Mouse (Mus musculus) neural tube, embryonic 11.5 days (tissue): ENCODE results near the gene Pcnx2. TPM values are rescaled to one million over a fixed set of nuclear protein-coding genes. Genes with fewer than 3 reads are reported as not detected.

Experiments
- ATAC-seq: fragments of 200-750 bp; cut with Nextera tagmentation; 2 replicates; pipeline ENCODE4 v1.8.0; 2017; ENCODE audit warnings: moderate number of reproducible peaks, mild to moderate bottlenecking, moderate TSS enrichment, moderate library complexity; ENCODE audit not compliant: insufficient read depth, low FRiP score, low TSS enrichment
- DNase-seq: peaks from one replicate; pipeline ENCODE4 v3.0.0-alpha.2; 2015; ENCODE audit warnings: low spot score
- H3K27ac ChIP-seq: fragments of 300-500 bp; sonication (generic); 2 replicates; pipeline ENCODE4 v1.5.1; 2014; ENCODE audit warnings: low read depth, mild to moderate bottlenecking, low read length
- H3K27me3 ChIP-seq: fragments of 300-500 bp; sonication (generic); 2 replicates; pipeline ENCODE4 v1.6.1; 2014; ENCODE audit warnings: mild to moderate bottlenecking, low read length, mixed read lengths; ENCODE audit not compliant: control insufficient read depth, insufficient read depth
- H3K36me3 ChIP-seq: fragments of 300-500 bp; sonication (generic); 2 replicates; pipeline ENCODE4 v1.6.1; 2014; ENCODE audit warnings: mild to moderate bottlenecking, low read length, moderate library complexity, mixed read lengths; ENCODE audit not compliant: control insufficient read depth, insufficient read depth
- H3K4me1 ChIP-seq: fragments of 300-500 bp; sonication (generic); 2 replicates; pipeline ENCODE4 v1.6.1; 2014; ENCODE audit warnings: low read length, mixed read lengths; ENCODE audit not compliant: control insufficient read depth, insufficient read depth
- H3K4me2 ChIP-seq: fragments of 300-500 bp; sonication (generic); 2 replicates; pipeline ENCODE4 v1.6.1; 2014; ENCODE audit warnings: low read depth, mild to moderate bottlenecking, moderate library complexity
- H3K4me3 ChIP-seq: fragments of 300-500 bp; sonication (generic); 2 replicates; pipeline ENCODE4 v1.5.1; 2014; ENCODE audit warnings: low read depth, low read length
- H3K9ac ChIP-seq: fragments of 300-500 bp; sonication (generic); 2 replicates; pipeline ENCODE4 v1.6.1; 2014; ENCODE audit warnings: mild to moderate bottlenecking, low read length
- H3K9me3 ChIP-seq: fragments of 300-500 bp; sonication (generic); 2 replicates; pipeline ENCODE4 v1.6.1; 2016; ENCODE audit warnings: low read length; ENCODE audit not compliant: control insufficient read depth
- WGBS: fragments of 180-500 bp; shearing (Covaris S2); extraction: QIAGEN DNeasy Blood & Tissue Kit; methylation state at CpG from one replicate; pipeline ENCODE4 v1.1.7; 2014; 5-methylcytosine and 5-hydroxymethylcytosine counted together
- polyA plus RNA-seq: library from polyadenylated mRNA; unstranded; fragments of >200 nt; fragmentation: Nextera tagmentation; extraction: Ambion mirVana; gene quantifications from 2 replicates; pipeline ENCODE4 v1.2.1, GENCODE M21; 2014

Gene Pcnx2
- polyA plus RNA-seq, 1 experiment from 2014 or later, result 0.65 TPM

GRCm38 (mm10) chr8:125750846-125751245 is 147.3 kb downstream of the Pcnx2 start:
- DNase-seq (no peak), ATAC-seq (no peak)
- no peak overlapping the region for H3K4me2 ChIP-seq
- WGBS, result 81% methylated on average over 8 of the region's 8 CpGs
- no peaks in the 10 kb centered on the region for H3K27me3 ChIP-seq
- H3K36me3 ChIP-seq, result no peaks in the 10 kb centered on the region
- no peaks in the 10 kb centered on the region for H3K4me1 ChIP-seq
- no peaks in the 10 kb centered on the region for H3K9me3 ChIP-seq
- no peak overlapping the region for H3K4me3 ChIP-seq
- no peak overlapping the region for H3K27ac ChIP-seq
- H3K9ac ChIP-seq, result no peak overlapping the region

GRCm38 (mm10) chr8:125747390-125747789 is 150.7 kb downstream of the Pcnx2 start:
- no peaks in the 10 kb centered on the region for H3K9me3 ChIP-seq
- H3K9ac ChIP-seq, result no peak overlapping the region
- 82% methylated on average over 8 of the region's 8 CpGs for WGBS

GRCm38 (mm10) chr8:125744914-125745576 is 153.1 kb downstream of the Pcnx2 start:
- Histone ChIP-seq H3K27ac (no peak overlapping the region), H3K9ac (no peak overlapping the region), H3K4me3 (no peak overlapping the region), H3K9me3 (no peaks in the 10 kb centered on the region), H3K36me3 (no peaks in the 10 kb centered on the region), H3K4me1 (no peaks in the 10 kb centered on the region), H3K4me2 (no peak overlapping the region), H3K27me3 (no peaks in the 10 kb centered on the region)
- 87% methylated on average over 10 of the region's 10 CpGs for WGBS
- no peak for DNase-seq
- ATAC-seq, result no peak

More at GRCm38 (mm10) chr8:125747390-125747789, 150.7 kb downstream of the Pcnx2 start:
- DNase-seq, result no peak
- no peak overlapping the region for H3K27ac ChIP-seq
- H3K4me2 ChIP-seq, result no peak overlapping the region
- H3K4me1 ChIP-seq, result no peaks in the 10 kb centered on the region
- no peaks in the 10 kb centered on the region for H3K27me3 ChIP-seq
- no peak overlapping the region for H3K4me3 ChIP-seq
- no peak for ATAC-seq
- H3K36me3 ChIP-seq, result no peaks in the 10 kb centered on the region

GRCm38 (mm10) chr8:125742406-125742805 is 155.7 kb downstream of the Pcnx2 start:
- Histone ChIP-seq H3K4me3 (no peak overlapping the region), H3K27ac (no peak overlapping the region), H3K4me1 (no peaks in the 10 kb centered on the region), H3K4me2 (no peak overlapping the region), H3K9me3 (no peaks in the 10 kb centered on the region), H3K27me3 (no peaks in the 10 kb centered on the region), H3K9ac (no peak overlapping the region), H3K36me3 (no peaks in the 10 kb centered on the region)
- WGBS, result 87% methylated on average over 8 of the region's 8 CpGs
- ATAC-seq (no peak), DNase-seq (no peak)

- H3K36me3 ChIP-seq, result no peaks in the 10 kb centered on the region
- H3K4me2 ChIP-seq, result no peak overlapping the region
- 59% methylated on average over 2 of the region's 2 CpGs for WGBS
- no peaks in the 10 kb centered on the region for H3K9me3 ChIP-seq
- H3K27ac ChIP-seq, result no peak overlapping the region
- DNase-seq (no peak), ATAC-seq (no peak)
- no peaks in the 10 kb centered on the region for H3K27me3 ChIP-seq
- H3K4me1 ChIP-seq, result no peaks in the 10 kb centered on the region
- H3K4me3 ChIP-seq, result no peak overlapping the region
- no peak overlapping the region for H3K9ac ChIP-seq
Measured at GRCm38 (mm10) chr8:125741855-125742254, 156.3 kb downstream of the Pcnx2 start.

GRCm38 (mm10) chr8:125741377-125741776 is 156.7 kb downstream of the Pcnx2 start:
- H3K4me1 ChIP-seq, result no peaks in the 10 kb centered on the region
- H3K27ac ChIP-seq, result no peak overlapping the region
- WGBS, result 75% methylated on average over 5 of the region's 5 CpGs
- H3K27me3 ChIP-seq, result no peaks in the 10 kb centered on the region
- H3K9me3 ChIP-seq, result no peaks in the 10 kb centered on the region
- H3K4me3 ChIP-seq, result no peak overlapping the region
- no peak overlapping the region for H3K9ac ChIP-seq
- H3K36me3 ChIP-seq, result no peaks in the 10 kb centered on the region
- H3K4me2 ChIP-seq, result no peak overlapping the region
- ATAC-seq (no peak), DNase-seq (no peak)

GRCm38 (mm10) chr8:125740655-125741054 is 157.5 kb downstream of the Pcnx2 start:
- H3K36me3 ChIP-seq, result no peaks in the 10 kb centered on the region
- WGBS, result 83% methylated on average over 10 of the region's 10 CpGs
- H3K9me3 ChIP-seq, result no peaks in the 10 kb centered on the region
- H3K4me2 ChIP-seq, result no peak overlapping the region
- H3K4me1 ChIP-seq, result no peaks in the 10 kb centered on the region
- DNase-seq (no peak), ATAC-seq (no peak)
- no peak overlapping the region for H3K27ac ChIP-seq
- no peak overlapping the region for H3K4me3 ChIP-seq
- H3K27me3 ChIP-seq, result no peaks in the 10 kb centered on the region
- H3K9ac ChIP-seq, result no peak overlapping the region

GRCm38 (mm10) chr8:125738956-125739355 is 159.2 kb downstream of the Pcnx2 start:
- DNase-seq (no peak), ATAC-seq (no peak)
- Histone ChIP-seq H3K27ac (no peak overlapping the region), H3K27me3 (no peaks in the 10 kb centered on the region), H3K36me3 (no peaks in the 10 kb centered on the region), H3K9ac (no peak overlapping the region), H3K4me2 (no peak overlapping the region), H3K4me3 (no peak overlapping the region), H3K4me1 (peaks cover 5% of the 10 kb centered on the region; the same call in 1 of the 2 replicates), H3K9me3 (no peaks in the 10 kb centered on the region)
- 93% methylated on average over 4 of the region's 4 CpGs for WGBS
